Mouse (Mus musculus) lung, postnatal 36 days (tissue): ENCODE measurements around the gene Phf2.
A peak's percentile ranks its signal among the peaks of the same experiment; 100 is the strongest.

Source experiments
- DNase-seq: peaks from one replicate; pipeline ENCODE4 v3.0.0; 2022; ENCODE audit warnings: mixed read lengths

Phf2 gene

DNA sequence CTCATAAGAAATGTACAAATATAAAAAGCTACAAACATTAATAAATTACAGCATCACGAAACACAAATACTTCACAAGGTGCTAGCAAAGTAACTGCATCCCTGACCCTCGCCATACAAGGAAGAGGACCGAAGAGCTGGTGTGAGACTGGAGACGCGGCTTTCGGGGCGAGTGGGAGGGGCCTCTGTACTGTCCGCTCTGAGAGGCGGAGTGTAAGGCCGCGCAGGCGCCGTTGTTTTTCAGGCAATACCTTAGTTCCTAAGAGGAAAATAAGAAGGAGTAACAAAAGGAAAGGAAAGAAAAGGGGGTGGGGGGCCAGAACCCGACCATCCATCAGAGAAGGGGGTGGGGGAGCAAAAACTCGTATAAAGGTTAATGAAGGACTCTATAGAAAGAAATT, 68.7 kb downstream of the Phf2 start:
- DNase-seq = no peak

GRCm38 (mm10) chr13:48800850-48801546, 69.9 kb downstream of the Phf2 start:
- DNase-seq = peak; percentile 71

GRCm38 (mm10) chr13:48798256-48798771, 72.6 kb downstream of the Phf2 start:
- peak; percentile 48 for DNase-seq

- no peak for DNase-seq
Observed at GRCm38 (mm10) chr13:48796906-48797305, 74.0 kb downstream of the Phf2 start.

DNA sequence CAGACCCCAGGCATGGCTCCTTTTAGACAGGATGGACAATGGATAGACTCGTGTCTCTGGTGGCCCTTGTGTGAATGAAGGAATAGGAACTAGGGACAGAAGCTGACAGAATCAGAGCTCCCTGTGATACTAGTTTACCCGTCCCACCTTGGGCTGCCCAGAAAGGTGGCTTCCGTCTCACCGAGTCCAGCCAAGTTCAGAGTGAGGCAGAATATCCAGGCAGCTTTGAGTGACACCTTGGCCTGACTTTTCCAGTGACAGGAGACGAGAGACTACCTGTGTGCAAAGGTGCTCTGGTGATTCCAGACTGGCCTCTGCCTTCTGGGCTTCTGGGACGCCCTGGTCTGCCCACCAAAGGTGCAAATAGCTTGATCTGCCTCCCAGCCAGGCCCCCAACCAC, 75.2 kb downstream of the Phf2 start:
- DNase-seq = no peak

DNA sequence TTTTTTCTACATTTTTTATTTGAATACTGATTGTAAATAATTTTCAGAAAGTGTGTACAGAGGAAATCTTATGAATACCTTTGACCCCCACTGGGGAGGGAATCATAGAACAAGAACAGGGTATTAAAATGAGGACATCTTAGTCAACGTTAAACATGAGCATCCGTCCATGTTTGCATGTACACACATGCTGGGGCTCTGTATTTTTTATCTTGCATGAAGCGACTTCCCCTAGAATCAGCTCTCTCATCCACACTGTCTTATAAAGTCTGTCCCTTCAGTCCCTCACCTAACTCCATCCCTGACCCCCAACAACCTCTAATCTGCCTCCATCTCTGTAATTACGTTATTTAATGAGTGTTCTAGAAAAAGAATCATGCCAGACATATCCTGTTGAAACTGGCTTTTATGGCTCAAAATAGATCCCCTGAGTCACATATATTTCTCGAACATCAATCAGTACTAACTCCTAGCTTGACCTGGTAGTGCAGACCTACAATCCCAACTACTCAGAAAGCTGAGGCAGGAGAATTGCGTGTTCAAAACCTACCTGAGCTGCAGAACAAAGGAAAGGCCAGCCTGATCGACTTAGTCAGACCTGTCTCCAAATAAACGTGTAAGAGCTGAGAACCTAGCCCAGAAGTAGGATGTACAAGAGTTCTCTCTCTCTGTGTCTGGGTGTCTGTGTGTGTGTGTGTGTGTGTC, 86.2 kb downstream of the Phf2 start:
- no peak for DNase-seq

- DNase-seq = no peak
Observed at GRCm38 (mm10) chr13:48784151-48784550, 86.8 kb downstream of the Phf2 start.

DNA sequence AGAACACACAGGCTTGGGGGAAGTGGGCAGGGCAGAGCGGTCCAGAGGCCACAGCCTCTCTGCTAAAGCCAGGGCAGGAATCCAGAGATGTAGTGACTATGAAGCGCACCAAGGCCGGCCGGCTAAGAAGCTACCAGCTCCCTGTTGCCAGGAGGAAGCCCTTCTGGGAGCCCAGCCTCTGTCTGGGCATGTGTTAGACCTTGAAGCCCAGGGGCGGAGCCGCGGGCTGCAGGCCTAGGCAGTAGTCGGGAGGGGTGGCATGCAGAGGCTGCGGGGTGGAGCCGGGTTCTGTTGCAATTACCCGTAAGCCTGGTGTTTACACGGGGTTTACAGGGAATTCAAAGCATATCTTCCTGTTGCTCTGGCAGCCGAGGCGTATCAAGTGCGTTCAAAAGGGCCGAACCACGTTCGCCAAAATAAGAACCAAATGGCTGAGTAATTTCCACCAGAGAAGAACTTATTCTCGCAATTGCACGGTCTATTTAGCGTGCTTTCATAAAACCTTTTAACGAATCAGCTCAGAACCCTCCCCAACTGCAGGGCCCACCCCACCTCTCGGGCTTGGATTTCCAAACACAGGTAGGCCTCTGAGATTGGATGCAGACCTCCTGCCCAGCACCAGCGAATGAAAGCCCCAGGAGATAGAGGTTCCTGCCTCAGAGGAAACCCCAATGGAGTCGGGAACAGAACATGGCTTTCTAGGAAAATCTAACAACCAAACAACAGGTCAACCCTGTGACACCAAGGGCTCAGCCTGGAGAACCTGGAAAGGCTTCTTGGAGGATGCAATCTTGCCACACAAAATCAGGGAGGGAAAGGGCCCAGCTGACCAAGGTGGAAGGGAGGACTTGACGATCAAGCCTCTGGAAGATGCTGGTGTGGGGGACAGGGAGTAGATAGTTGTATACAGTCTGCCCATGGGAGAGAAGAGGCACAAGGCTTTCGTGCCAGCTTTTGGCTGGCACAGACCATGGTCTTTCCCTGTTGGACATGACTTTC, 87.9 kb downstream of the Phf2 start:
- peak; percentile 85 for DNase-seq

DNA sequence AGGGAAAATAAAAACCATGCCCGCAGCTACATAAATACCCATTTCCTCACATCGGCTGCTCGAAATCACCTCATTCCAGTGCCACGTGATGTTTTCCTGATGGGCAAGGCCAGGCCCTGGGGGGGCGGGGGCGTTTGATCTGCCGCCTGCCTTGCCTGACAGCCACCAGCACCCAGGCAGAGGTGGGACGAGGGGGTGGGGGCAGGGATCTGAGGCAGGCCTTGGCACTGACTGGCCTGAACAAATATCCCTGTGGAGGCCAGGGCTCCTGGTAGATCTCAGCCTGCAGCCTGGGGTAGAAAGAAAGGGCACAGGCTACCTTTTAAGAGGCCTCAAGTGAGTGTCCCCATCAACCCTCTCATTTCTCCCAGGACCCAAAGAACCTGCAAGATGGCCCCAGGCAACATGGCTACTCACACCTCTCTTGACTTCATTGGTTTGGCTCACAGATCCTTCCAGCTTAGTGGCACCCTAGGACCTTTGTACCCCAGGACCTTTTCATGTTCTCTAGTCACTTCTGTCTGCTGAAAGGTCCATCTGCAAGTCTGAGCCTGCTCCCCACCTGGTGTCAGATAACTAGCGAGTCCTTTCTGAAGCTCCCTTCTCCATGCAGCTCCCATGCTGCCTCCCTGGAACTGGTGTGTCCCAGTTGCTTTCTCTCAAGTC, 90.4 kb downstream of the Phf2 start:
- no peak for DNase-seq

GRCm38 (mm10) chr13:48779592-48780344, 91.2 kb downstream of the Phf2 start:
- peak; percentile 22 for DNase-seq

GRCm38 (mm10) chr13:48778138-48778537, 92.8 kb downstream of the Phf2 start:
- no peak for DNase-seq

- no peak for DNase-seq
Observed at GRCm38 (mm10) chr13:48774506-48774905, 96.4 kb downstream of the Phf2 start.

DNA sequence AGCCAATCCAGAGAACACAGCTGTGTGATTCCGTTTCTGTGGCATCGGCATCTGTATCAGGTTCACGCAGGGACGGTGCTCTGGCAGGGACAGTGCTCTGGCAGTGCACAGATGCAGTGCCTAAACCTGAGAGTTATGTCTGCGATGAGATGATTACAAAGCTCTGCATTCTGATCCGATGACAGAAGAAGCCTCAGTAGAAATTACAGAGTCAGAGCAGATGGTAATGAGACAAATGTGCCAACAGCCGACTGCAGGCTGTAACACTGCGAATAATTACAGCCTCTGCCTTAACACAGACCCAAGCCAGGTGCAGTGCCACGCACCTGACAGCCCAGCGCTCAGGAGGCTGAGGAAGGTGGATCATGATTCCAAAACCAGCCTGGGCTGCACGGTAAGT, 102.8 kb downstream of the Phf2 start:
- no peak for DNase-seq

DNA sequence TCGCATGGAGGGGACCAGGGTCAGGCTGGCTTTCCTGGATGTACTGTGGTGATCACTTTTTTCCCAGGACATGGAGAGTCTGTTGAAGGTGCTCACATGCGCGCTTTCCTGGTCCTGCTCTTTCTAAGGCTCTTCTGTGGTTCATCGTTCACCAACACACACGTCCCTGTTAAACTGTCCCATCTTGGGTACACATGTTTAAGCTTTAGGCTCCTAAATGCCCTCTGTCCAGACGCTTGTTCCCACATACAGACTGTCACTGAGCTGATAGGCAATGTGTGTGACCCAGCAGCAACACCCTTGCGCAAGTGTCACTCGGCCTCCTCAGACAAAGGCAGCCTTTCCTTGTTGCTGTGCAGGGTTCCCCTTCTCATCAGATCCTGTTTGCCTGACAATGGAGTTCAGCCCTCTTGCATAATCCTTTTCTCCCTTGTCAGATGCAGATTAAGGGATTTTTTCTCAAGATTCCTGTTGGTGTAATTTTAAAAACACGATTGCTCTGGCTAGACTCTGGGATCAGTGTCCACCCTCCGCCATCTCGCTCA, 107.1 kb downstream of the Phf2 start:
- DNase-seq = no peak

GRCm38 (mm10) chr13:48760855-48761436, 110.0 kb downstream of the Phf2 start:
- no peak for DNase-seq

DNA sequence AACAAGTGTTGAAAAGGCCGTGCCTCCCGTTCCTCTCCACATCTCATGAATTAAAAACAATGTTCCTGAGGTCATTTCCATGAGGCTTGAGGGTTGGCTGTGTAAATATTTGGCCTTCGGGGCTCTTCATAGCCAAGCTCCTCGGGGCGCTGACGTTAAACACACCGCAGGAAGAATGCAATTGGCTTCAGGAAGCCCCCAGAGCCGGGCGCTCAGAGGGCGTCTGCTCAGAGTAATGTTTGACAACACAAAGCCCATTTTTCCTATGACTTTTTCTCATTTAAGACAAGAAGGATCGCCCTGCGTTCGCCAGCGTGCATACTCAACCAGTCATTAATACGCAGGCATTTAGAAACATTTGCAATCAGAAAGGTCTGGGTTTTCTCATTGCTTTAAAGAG, 114.2 kb downstream of the Phf2 start:
- peak; percentile 20 for DNase-seq
